Mouse (Mus musculus) layer of hippocampus, adult 2 months (tissue): Measurements from ENCODE around the gene Ccdc57. TPM values are rescaled to one million over a fixed set of nuclear protein-coding genes. Genes with fewer than 3 reads are reported as not detected.
"Not testable (repeated sequence)": the region's sequence is repeated elsewhere in the genome, so short reads cannot be mapped to it uniquely, and the experiment has no call there.

Experiments used
- DNase-seq, 2 experiments: peaks; one replicate each; pipeline ENCODE4 v3.0.0; 2022; ENCODE audit warnings: low spot score in 2 of 2
- H3K27ac ChIP-seq: fragments of 200-600 bp; 2 replicates; pipeline ENCODE4 v1.8.1; 2022
- H3K4me3 ChIP-seq: fragments of 200-600 bp; 2 replicates; pipeline ENCODE4 v1.8.1; 2022; ENCODE audit warnings: mild to moderate bottlenecking
- CTCF ChIP-seq: fragments of 200-600 bp; conservative IDR thresholded peaks from 2 replicates; pipeline ENCODE4 v1.8.1; 2022; ENCODE audit warnings: antibody characterized with exemption, mild to moderate bottlenecking, moderate library complexity
- total RNA-seq, 2 experiments: library from RNA; stranded (reverse); gene quantifications; 2 replicates each; pipeline ENCODE4 v1.2.3; 2021

The Ccdc57 gene
- total RNA-seq, 2 experiments from 2014 or later = 8.4 to 8.7 TPM

- no peak for DNase-seq
- no peak for TF ChIP-seq CTCF
- Histone ChIP-seq H3K4me3 (no peak overlapping the region), H3K27ac (no peak overlapping the region)
Measured at GRCm38 (mm10) chr11:120850331-120851030, 82.2 kb downstream of the Ccdc57 start.

- TF ChIP-seq CTCF = no peak
- no peak overlapping the region for H3K27ac ChIP-seq
- DNase-seq = no peak
- H3K4me3 ChIP-seq = no peak overlapping the region
Measured at GRCm38 (mm10) chr11:120846725-120847475, 85.8 kb downstream of the Ccdc57 start.

GRCm38 (mm10) chr11:120844329-120844728 is 88.3 kb downstream of the Ccdc57 start:
- H3K4me3 ChIP-seq = no peak overlapping the region
- DNase-seq = no peak
- H3K27ac ChIP-seq = no peak overlapping the region
- TF ChIP-seq CTCF = no peak

- H3K27ac ChIP-seq = peak overlapping the region; percentile 18; the same call in 1 of the 2 replicates
- TF ChIP-seq CTCF = no peak
- no peak for DNase-seq
- H3K4me3 ChIP-seq = no peak overlapping the region
Measured at GRCm38 (mm10) chr11:120833555-120834280, 99.0 kb downstream of the Ccdc57 start.

DNA sequence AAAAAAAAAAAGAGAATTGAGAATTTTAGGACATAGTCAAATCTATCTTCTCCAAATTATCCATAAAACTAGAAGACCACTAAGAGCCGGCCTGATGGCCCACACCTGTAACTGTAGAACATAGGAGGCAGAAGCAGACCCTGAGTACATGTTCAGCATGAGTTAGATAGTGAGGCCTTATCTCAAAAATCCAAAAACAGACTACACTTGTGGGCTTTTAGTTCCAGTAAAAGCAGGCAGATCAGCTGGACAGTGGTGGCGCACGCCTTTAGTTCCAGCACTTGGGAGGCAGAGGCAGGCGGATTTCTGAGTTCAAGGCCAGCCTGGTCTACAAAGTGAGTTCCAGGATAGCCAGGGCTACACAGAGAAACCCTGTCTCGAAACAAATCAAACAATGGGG is 99.7 kb downstream of the Ccdc57 start:
- not testable (repeated sequence) for DNase-seq, H3K27ac ChIP-seq, H3K4me3 ChIP-seq

DNA sequence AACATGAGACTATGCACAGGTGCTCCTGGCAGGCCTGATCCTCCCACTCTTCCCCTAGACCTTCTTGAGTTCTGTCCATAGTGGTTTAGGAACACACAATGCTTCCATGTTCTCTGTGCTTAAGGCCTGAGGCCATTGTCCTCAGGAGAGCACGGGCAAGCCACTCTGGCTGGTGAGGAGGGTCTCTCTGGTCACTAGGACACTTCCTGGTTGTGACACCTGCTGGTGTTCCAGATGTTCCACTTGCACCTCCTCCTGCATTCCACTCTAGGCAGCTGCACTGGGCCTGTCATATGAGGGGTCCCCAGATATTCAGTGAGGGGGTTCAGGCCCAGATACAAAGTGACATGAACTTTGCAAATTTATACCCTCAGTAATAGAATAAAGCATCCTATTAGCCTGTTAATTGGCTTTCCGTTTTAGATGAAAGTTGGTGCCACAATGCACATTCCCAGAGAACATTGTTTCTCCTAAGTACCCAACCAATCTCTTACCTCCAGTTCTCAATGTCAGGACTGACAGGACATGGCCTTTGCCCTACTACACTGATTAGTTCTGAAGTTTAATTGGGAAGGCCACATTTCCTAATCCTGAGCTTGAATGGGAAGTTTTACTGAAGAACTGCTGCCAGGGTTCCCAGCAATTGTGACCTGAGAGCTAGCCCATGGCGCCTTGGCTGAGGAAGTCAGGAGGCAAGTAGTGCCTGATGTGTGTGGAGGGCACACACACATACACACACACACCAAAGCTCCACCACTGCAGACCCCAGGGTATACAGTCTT is 100.8 kb downstream of the Ccdc57 start:
- DNase-seq = no peak
- H3K4me3 ChIP-seq = no peak overlapping the region
- H3K27ac ChIP-seq = no peak overlapping the region
- TF ChIP-seq CTCF = no peak

GRCm38 (mm10) chr11:120830686-120831085 is 102.0 kb downstream of the Ccdc57 start:
- DNase-seq = no peak
- Histone ChIP-seq H3K27ac (no peak overlapping the region), H3K4me3 (no peak overlapping the region)
- TF ChIP-seq CTCF = no peak

- no peak for TF ChIP-seq CTCF
- Histone ChIP-seq H3K4me3 (no peak overlapping the region), H3K27ac (no peak overlapping the region)
- no peak for DNase-seq
Measured at GRCm38 (mm10) chr11:120829757-120830532, 102.7 kb downstream of the Ccdc57 start.

- Histone ChIP-seq H3K4me3 (no peak overlapping the region), H3K27ac (no peak overlapping the region)
- no peak for DNase-seq
- no peak for TF ChIP-seq CTCF
Measured at GRCm38 (mm10) chr11:120828416-120828815, 104.3 kb downstream of the Ccdc57 start.

DNA sequence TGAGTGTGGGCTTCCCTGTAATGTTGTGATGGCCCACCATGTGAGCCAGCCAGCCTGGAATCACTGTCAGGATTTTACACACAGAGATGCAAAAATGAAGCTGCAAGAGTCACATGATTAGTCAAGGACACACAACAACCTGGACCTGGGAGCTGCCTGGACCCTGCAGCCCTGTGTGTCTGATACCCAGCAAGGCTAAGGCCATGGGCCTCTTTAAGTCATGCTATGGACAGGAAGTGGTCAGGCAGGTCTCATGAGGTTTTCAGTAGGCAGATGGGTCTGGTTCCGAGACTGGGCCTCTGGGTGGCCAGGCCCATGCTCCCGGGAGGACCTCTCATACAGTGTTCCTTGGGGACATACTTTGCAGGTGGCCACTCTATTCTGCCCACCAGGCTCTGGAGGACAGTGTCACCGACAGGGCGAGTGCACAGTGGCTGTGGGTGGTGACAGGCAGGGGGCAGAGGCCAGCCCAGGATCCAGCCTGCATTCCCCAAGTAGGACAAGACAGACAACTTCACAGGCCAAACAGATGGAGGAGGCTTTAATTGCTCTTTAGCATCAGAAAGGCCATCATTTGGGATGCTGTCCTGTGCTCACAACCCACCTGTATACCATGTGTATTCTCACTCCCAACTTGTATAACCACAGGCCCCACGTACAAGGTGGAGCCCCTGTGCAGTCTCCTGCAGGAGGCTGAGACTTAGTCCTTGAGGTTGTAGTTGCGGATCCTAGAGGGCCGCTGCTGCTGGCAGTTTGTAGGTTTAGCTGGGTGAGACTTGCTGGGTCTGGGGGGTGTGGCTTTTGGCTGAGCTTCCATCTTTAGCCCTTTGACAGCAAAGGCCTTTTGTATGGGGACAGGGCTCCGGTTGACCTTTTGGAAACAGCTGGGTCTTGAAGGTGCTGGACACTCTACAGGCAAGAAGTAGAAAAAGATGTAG is 106.4 kb downstream of the Ccdc57 start:
- H3K4me3 ChIP-seq = no peak overlapping the region
- H3K27ac ChIP-seq = peak overlapping the region; percentile 100
- no peak for TF ChIP-seq CTCF
- DNase-seq = no peak
